Mouse (Mus musculus) lung, embryonic 14.5 days (tissue): ENCODE measurements around the gene Hs6st1. TPM values are rescaled to one million over a fixed set of nuclear protein-coding genes. Genes with fewer than 3 reads are reported as not detected.

Source experiments
- ATAC-seq: fragments of 200-750 bp; cut with Nextera tagmentation; 2 replicates; pipeline ENCODE4 v1.8.0; 2017; ENCODE audit warnings: mild to moderate bottlenecking, moderate TSS enrichment, moderate library complexity; ENCODE audit not compliant: insufficient read depth
- DNase-seq: peaks from one replicate; pipeline ENCODE4 v3.0.0-alpha.2; 2015
- H3K27ac ChIP-seq: fragments of 300-500 bp; sonication (generic); 2 replicates; pipeline ENCODE4 v1.5.1; 2014; ENCODE audit warnings: low read depth, mild to moderate bottlenecking, moderate library complexity
- H3K27me3 ChIP-seq: fragments of 300-500 bp; sonication (generic); 2 replicates; pipeline ENCODE4 v1.6.1; 2014; ENCODE audit warnings: low read length, control low read depth; ENCODE audit not compliant: insufficient read depth
- H3K36me3 ChIP-seq: fragments of 300-500 bp; sonication (generic); 2 replicates; pipeline ENCODE4 v1.6.1; 2014; ENCODE audit warnings: control low read depth; ENCODE audit not compliant: insufficient read depth
- H3K4me1 ChIP-seq: fragments of 300-500 bp; sonication (generic); 2 replicates; pipeline ENCODE4 v1.6.1; 2014; ENCODE audit warnings: antibody characterized with exemption, control low read depth; ENCODE audit not compliant: insufficient read depth
- H3K4me2 ChIP-seq: fragments of 300-500 bp; sonication (generic); 2 replicates; pipeline ENCODE4 v1.6.1; 2014; ENCODE audit warnings: mild to moderate bottlenecking
- H3K4me3 ChIP-seq: fragments of 300-500 bp; sonication (generic); 2 replicates; pipeline ENCODE4 v1.5.1; 2014; ENCODE audit warnings: low read depth, low read length
- H3K9ac ChIP-seq: fragments of 300-500 bp; sonication (generic); 2 replicates; pipeline ENCODE4 v1.6.1; 2014
- H3K9me3 ChIP-seq: fragments of 300-500 bp; sonication (generic); 2 replicates; pipeline ENCODE4 v1.6.1; 2016; ENCODE audit warnings: low read depth, low read length, control low read depth
- CTCF ChIP-seq: IDR thresholded peaks from 2 replicates; pipeline ENCODE4 v1.5.1; 2016; ENCODE audit warnings: antibody characterized with exemption, low read depth
- WGBS: fragments of 180-500 bp; shearing (Covaris S2); extraction: QIAGEN DNeasy Blood & Tissue Kit; methylation state at CpG from one replicate; pipeline ENCODE4 v1.1.7; 2014; 5-methylcytosine and 5-hydroxymethylcytosine counted together
- polyA plus RNA-seq: library from polyadenylated mRNA; unstranded; fragments of >200 nt; fragmentation: Nextera tagmentation; extraction: Ambion mirVana; gene quantifications from 2 replicates; pipeline ENCODE4 v1.2.1, GENCODE M21; 2014

The Hs6st1 gene
- polyA plus RNA-seq, 1 experiment from 2014 or later = 16.2 TPM

DNA sequence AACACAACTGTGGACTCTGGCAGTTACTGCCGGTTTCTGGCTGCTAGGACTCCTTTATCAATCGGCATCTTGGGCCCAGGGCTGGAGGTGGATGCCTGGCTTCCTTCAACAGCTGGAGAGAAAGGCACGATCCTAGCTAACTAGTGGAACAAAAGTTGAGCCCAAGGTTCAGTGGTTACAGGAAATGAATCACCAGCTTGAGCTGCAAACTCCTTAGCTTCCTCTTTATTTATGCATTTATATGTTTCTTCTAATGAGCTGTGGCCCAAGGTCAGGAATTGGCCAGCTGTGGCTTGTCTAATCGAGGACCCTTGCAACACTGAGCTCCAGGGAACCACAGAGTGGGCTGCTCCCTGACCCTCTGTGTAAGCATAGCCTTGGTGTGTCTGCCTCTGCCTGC, 60.9 kb downstream of the Hs6st1 start:
- no peak overlapping the region for H3K27ac ChIP-seq
- peak; percentile 30 for DNase-seq
- no peak overlapping the region for H3K9ac ChIP-seq
- H3K4me1 ChIP-seq = no peaks in the 10 kb centered on the region; the same call in 1 of the 2 replicates
- no peaks in the 10 kb centered on the region for H3K36me3 ChIP-seq
- H3K4me3 ChIP-seq = no peak overlapping the region
- WGBS = 42% methylated on average over 4 of the region's 4 CpGs
- no peak for ATAC-seq
- H3K9me3 ChIP-seq = no peaks in the 10 kb centered on the region
- H3K4me2 ChIP-seq = no peak overlapping the region
- no peak for TF ChIP-seq CTCF
- no peaks in the 10 kb centered on the region for H3K27me3 ChIP-seq

DNA sequence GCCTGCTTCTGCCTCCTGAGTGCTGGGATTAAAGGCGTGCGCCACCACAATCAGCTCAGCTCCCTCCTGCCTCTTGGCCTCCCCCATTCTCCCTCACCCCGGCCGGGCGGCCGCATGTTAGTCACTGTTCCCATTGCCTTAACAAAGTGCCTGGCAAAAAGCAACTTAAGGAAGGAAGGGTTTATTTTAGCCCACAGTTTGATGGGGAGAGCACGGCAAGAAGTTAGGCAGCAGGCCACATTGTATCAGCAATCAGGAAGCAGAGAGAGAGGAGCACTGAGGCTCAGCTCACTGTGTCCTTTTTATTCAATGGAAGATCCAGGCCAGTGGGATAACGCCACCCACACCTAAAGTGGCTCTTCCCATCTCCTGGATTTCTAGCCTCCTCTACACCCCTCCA, 61.7 kb downstream of the Hs6st1 start:
- Histone ChIP-seq H3K9ac (no peak overlapping the region), H3K36me3 (no peaks in the 10 kb centered on the region), H3K27me3 (no peaks in the 10 kb centered on the region), H3K9me3 (no peaks in the 10 kb centered on the region), H3K4me1 (no peaks in the 10 kb centered on the region; the same call in 1 of the 2 replicates), H3K4me3 (no peak overlapping the region), H3K4me2 (no peak overlapping the region), H3K27ac (no peak overlapping the region)
- TF ChIP-seq CTCF = no peak
- 89% methylated on average over 8 of the region's 8 CpGs for WGBS
- ATAC-seq (no peak), DNase-seq (no peak)

DNA sequence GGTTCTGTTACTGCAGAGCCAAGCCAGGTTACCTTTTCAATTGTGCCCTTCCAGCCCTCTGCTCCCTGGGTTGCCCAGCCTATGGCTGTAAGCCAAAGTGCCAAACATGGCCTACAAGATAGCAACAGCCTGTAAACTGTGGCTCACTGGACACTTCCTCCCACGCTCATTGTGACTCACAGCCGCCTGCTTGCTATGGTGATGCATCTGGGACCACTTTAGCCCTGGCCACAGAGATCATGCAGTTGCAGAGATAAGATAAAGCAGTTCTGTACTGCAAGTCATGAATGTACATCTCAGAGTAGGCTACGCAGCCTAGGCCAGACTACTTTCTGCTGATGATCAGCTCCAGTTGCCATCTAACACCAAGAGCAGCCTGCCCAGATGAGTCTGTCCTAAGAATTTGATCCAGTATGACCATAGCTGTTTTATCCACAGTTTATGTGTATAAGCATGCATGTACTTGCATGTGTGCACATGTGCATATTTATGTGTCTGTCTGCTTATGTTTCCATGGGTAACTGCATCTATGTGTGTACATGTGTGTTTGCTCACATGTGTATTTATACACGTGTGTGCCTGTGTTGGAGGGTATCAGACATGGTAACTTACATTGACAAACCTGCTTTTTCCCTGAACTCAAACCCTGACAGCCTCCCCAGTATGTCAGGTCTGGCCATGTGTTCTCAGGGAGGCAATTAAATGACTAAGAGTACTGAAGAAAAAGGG, 62.3 kb downstream of the Hs6st1 start:
- Histone ChIP-seq H3K9ac (no peak overlapping the region), H3K27ac (no peak overlapping the region), H3K27me3 (no peaks in the 10 kb centered on the region), H3K4me1 (no peaks in the 10 kb centered on the region; the same call in 1 of the 2 replicates), H3K4me3 (no peak overlapping the region), H3K9me3 (no peaks in the 10 kb centered on the region), H3K36me3 (no peaks in the 10 kb centered on the region), H3K4me2 (no peak overlapping the region)
- ATAC-seq (no peak), DNase-seq (no peak)
- WGBS = 80% methylated on average over 4 of the region's 4 CpGs
- no peak for TF ChIP-seq CTCF

DNA sequence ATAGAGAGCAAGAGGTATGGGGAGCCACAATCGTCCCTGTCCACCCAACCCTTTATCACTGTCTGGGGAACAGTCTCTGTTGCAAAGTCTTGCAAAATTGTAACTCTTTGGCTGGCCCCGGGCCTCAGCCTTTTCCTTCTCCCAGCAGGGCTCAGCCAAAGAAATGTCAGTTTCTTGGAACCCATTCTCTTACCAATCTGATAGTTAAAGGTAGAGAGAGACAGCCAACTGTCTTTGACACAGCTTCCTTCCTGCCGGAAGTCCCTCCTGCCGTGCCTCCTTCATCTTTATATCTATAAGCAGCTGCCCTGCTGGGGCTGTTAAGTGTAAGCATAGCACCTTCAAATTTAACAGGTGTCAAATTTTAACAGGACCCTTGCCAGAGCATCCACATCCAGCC, 63.0 kb downstream of the Hs6st1 start:
- ATAC-seq = no peak
- Histone ChIP-seq H3K36me3 (no peaks in the 10 kb centered on the region), H3K9me3 (no peaks in the 10 kb centered on the region), H3K4me1 (no peaks in the 10 kb centered on the region; the same call in 1 of the 2 replicates), H3K9ac (no peak overlapping the region), H3K4me3 (no peak overlapping the region), H3K4me2 (no peak overlapping the region), H3K27ac (no peak overlapping the region), H3K27me3 (no peaks in the 10 kb centered on the region)
- no peak for TF ChIP-seq CTCF
- 30% methylated on average over 4 of the region's 4 CpGs for WGBS
- peak; percentile 13 for DNase-seq

DNA sequence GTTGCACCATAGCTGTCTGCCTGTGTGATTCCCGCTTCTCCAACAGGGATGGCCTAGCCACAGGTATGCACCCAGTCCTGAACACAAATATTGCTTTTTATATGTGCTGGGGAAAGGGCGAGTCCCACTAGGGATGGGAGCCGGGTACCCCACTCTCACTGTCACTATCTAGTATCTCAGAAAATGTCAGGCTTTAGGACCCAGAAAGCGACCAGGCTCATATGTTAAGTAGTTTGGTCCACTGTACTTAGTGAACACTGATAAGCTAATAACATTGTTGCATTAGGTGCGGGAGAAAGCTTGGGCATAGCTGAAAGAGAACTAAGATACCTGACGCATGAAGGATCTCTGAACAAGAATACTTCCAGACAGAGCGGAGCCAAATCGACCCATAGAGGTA, 63.6 kb downstream of the Hs6st1 start:
- Histone ChIP-seq H3K27me3 (no peaks in the 10 kb centered on the region), H3K9me3 (no peaks in the 10 kb centered on the region), H3K4me1 (no peaks in the 10 kb centered on the region; the same call in 1 of the 2 replicates), H3K4me2 (no peak overlapping the region), H3K36me3 (no peaks in the 10 kb centered on the region), H3K9ac (no peak overlapping the region), H3K4me3 (no peak overlapping the region), H3K27ac (no peak overlapping the region)
- TF ChIP-seq CTCF = no peak
- ATAC-seq = no peak
- 51% methylated on average over 8 of the region's 8 CpGs for WGBS
- DNase-seq = no peak

DNA sequence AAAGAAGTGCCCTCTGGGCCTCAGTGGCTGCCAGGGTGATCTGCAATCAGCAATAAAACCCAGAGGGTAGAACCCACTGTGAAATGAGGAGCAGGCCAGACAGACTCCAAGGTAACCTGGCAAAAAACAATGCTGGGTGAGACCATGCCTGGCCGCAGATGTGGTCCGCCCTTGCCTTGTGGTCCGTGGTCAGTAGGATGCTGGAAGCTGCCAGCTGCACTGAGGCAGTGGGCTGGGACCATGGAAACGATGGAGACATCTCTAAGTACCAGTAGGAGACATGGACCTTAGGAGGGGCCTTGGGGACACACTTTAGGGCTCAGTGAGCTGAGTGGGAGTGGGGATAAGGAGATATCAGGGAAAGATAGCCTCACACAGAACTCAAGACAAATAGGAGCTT, 64.0 kb downstream of the Hs6st1 start:
- no peaks in the 10 kb centered on the region for H3K36me3 ChIP-seq
- WGBS = 62% methylated on average over 4 of the region's 4 CpGs
- no peaks in the 10 kb centered on the region; the same call in 1 of the 2 replicates for H3K4me1 ChIP-seq
- H3K27me3 ChIP-seq = no peaks in the 10 kb centered on the region
- H3K9me3 ChIP-seq = no peaks in the 10 kb centered on the region
- no peak overlapping the region for H3K4me2 ChIP-seq
- DNase-seq = no peak
- H3K4me3 ChIP-seq = no peak overlapping the region
- H3K27ac ChIP-seq = no peak overlapping the region
- no peak for ATAC-seq
- H3K9ac ChIP-seq = no peak overlapping the region
- TF ChIP-seq CTCF = no peak

DNA sequence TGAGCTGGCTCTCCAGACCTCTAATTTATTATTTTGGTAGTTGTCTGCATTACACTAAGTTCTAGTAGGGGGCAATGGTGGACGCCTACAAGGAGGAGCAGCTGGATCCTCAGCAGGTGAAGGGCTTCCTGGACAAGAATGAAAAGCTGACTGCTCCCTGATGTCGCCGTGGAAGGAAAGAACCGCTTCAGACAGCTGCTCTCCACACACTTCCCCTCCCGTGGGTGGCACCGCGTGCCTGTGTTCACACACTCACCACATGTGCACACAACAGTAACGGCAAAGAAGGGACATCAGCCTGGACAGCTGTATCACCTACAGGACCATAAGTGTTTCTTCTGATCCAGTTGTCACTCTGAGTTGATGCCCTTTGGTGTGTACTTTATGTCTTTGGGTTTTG, 64.8 kb downstream of the Hs6st1 start:
- Histone ChIP-seq H3K9me3 (no peaks in the 10 kb centered on the region), H3K4me1 (no peaks in the 10 kb centered on the region; the same call in 1 of the 2 replicates), H3K27me3 (no peaks in the 10 kb centered on the region), H3K4me3 (no peak overlapping the region), H3K4me2 (no peak overlapping the region), H3K9ac (no peak overlapping the region), H3K27ac (no peak overlapping the region), H3K36me3 (no peaks in the 10 kb centered on the region)
- ATAC-seq (no peak), DNase-seq (no peak)
- TF ChIP-seq CTCF = no peak
- 62% methylated on average over 8 of the region's 8 CpGs for WGBS

DNA sequence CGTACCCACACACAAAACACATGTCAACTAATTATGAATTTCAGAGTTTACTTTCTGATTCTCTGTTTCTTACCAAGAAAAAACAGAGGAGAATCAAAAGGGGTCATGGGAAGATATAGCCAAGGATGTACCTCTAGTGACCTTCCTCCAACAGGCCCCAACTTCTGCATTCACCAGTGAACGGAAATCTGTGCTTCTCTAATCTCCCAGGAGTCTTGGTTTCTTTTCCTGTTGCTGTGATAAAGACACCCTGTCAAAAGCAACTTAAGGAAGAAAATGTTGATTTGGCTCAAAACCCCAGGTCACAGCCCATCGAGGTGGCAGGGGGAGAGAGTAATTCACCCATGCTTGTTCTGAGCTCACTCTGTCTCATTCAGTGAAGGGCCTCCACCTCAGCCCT, 65.4 kb downstream of the Hs6st1 start:
- no peak overlapping the region for H3K9ac ChIP-seq
- DNase-seq (no peak), ATAC-seq (no peak)
- no peaks in the 10 kb centered on the region for H3K27me3 ChIP-seq
- H3K4me2 ChIP-seq = no peak overlapping the region
- 59% methylated on average over 3 of the region's 3 CpGs for WGBS
- no peak for TF ChIP-seq CTCF
- H3K4me3 ChIP-seq = no peak overlapping the region
- H3K4me1 ChIP-seq = no peaks in the 10 kb centered on the region; the same call in 1 of the 2 replicates
- H3K27ac ChIP-seq = no peak overlapping the region
- H3K9me3 ChIP-seq = no peaks in the 10 kb centered on the region
- no peaks in the 10 kb centered on the region for H3K36me3 ChIP-seq
